Mouse (Mus musculus): Measurements from ENCODE around the gene Mier3.
"Not testable (repeated sequence)": the region's sequence is repeated elsewhere in the genome, so short reads cannot be mapped to it uniquely, and the experiment has no call there.

Gene Mier3

DNA sequence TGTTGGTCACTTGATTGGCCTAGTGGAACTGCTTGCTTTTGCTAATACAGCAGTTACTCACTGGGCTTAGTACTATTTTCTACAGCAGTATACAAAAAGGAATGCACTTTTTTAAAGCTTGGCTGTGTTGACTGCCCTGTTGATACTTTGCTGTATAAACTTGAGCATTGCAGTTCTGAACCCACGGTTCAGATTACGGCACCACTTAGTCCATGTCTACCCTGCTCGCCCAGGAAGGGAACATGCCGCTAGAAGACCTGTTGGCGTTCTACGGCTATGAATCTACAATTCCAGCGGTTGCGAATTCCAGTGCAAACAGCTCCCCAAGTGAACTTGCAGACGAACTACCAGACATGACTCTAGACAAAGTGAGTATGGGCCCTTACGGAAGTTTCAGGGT lies 22.6 kb downstream of the Mier3 start:
- no peak for DNase-seq (ENCODE audit: low read depth)

GRCm38 (mm10) chr13:111703952-111704351 lies 23.2 kb downstream of the Mier3 start:
- not testable (repeated sequence) for DNase-seq (ENCODE audit: low read depth)

DNA sequence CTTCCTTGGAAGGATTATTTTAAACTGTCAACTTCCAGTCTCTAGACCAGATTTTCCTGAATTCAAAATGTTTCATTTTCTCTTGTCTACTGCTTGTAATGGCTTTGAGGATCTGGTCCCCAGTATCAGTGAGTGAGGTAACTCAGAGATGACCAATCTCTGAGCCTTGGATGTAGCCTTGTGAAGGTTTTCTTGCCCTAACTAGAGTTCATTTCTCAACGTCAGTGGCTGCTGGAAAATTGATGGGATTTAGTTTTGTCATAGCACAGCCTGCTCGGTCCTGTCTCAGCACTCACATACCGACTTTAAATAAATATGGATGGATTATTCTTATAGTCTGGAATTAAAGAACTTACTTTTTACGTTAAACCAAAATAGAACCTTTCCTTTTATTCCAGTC lies 29.8 kb downstream of the Mier3 start:
- no peak for DNase-seq (ENCODE audit: low read depth)

DNA sequence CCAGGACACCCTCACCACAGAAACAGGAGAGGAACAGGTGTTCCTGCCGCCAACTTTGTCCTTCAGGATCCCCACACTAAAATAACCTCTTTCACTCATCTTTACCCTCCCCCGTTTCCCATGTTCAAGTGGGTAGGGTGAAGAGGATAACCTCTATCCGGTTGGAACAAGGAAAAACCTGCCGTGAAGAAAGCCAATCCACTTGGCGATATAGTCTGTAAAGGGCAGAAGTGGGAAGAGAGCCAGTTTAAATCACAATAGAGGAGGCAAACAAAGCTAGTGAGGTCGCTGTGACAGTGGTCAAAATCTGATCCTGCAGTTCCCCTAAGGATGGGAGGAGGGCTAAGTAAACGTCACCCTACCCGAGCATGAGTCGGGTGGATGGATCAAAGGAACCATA lies 38.9 kb downstream of the Mier3 start:
- DNase-seq (ENCODE audit: low read depth) = no peak

DNA sequence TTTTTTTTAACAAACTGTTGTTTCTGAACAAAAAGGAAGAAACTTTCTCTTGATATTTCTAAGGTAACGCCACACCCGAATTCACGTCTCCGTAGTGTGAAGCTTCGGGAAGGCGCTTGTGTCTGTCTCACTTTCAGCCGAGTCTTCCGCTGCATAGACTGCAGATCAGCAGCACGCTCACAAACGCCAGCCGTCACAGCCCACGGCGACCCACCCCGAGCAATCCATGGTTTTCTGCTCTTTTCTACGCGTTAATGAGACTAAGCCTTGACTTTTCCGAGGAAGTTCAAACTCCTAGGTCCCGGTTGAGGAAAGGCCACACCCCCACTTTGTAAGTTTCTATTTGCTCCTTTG lies 44.0 kb downstream of the Mier3 start:
- DNase-seq (ENCODE audit: low read depth) = no peak

- peak; percentile 98 for DNase-seq (ENCODE audit: low read depth)
Measured at GRCm38 (mm10) chr13:111725165-111726077, 44.6 kb downstream of the Mier3 start.

DNA sequence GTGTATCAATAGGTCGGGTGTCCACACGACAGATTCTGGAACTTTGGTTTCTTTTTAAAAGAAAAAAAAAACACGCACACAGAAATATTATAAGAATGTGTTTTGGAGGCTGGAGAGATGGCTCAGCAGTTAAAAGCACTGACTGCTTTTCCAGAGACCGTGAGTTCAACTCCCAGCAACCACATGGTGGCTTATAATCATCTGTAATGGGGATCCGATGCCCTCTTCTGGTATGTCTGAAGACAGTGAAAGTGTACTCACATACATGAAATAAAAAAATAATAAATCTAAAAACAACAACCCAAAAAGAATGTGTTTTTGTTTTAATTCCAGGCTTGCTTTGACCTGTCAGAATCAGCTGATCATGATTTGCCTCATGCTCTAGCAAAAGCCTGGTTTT lies 46.1 kb downstream of the Mier3 start:
- DNase-seq (ENCODE audit: low read depth) = no peak

GRCm38 (mm10) chr13:111741204-111741990 lies 60.6 kb downstream of the Mier3 start:
- DNase-seq (ENCODE audit: low read depth) = no peak

DNA sequence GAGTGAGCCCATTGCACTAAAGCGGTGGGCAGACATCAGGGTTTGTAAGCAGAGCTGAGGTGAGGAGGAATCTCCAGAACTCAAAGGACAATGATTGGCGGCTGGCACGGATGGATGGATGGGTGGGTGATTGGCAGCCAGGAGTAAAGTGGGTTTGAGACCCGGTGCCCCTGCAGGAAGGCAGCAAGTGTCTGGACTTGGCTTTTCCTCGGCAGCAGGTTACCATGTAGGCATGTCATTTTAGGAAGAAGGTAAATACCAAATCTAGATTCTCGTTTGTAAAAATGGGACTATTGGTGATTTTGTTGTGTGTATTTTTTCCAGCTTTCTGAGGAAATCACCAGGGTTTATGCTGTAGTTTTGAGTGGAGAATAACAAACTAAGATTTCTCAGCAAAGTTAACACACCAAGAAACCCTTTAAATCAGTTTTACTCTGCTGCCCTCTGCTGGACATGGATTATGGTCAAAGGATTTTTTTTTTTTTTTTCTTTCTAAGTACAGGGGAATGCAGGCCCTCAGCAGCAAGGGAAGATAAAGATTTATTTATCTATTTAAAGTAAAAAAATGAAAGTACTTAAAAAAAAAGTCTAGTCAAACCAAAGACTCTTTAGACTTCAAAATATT lies 61.3 kb downstream of the Mier3 start:
- DNase-seq (ENCODE audit: low read depth) = peak; percentile 90

DNA sequence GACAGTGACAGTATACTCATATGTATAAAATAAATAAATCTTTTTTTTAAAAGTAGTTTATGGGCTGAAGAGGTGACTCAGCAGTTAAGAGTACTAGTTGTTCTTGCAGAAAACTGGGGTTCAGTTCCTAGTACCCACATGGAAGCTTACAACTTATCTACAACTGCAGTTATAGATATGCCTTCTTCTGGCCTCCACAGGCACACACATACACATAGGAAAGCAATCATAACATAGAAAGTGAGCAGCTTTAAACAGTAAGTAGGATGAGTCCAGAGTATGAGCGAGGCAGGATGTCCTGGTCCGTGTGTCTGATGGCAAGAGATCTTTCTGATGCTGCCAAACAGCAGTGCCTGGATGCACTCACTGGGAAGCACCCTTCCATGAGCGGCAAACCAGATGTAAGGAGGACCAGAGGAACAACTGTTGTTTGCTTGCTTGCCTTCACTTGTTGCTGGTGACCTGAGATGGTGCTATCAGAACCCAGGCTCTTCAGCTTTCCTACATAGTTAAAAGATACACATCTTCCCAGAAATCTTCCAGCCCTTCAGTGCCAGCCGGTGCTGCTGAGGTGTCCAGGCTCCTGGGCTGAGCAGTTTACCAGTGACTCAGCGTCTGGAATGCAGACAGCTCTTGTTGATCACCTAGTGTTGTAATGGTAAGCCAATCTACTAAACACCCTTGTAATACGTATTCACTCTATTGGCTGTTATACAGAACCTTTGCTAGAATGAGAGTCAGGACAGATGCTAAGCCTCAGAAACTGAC lies 63.6 kb downstream of the Mier3 start:
- no peak for DNase-seq (ENCODE audit: low read depth)

- DNase-seq (ENCODE audit: low read depth) = no peak
Measured at GRCm38 (mm10) chr13:111745216-111745615, 64.4 kb downstream of the Mier3 start.

GRCm38 (mm10) chr13:111746831-111747230 lies 66.1 kb downstream of the Mier3 start:
- DNase-seq (ENCODE audit: low read depth) = no peak

DNA sequence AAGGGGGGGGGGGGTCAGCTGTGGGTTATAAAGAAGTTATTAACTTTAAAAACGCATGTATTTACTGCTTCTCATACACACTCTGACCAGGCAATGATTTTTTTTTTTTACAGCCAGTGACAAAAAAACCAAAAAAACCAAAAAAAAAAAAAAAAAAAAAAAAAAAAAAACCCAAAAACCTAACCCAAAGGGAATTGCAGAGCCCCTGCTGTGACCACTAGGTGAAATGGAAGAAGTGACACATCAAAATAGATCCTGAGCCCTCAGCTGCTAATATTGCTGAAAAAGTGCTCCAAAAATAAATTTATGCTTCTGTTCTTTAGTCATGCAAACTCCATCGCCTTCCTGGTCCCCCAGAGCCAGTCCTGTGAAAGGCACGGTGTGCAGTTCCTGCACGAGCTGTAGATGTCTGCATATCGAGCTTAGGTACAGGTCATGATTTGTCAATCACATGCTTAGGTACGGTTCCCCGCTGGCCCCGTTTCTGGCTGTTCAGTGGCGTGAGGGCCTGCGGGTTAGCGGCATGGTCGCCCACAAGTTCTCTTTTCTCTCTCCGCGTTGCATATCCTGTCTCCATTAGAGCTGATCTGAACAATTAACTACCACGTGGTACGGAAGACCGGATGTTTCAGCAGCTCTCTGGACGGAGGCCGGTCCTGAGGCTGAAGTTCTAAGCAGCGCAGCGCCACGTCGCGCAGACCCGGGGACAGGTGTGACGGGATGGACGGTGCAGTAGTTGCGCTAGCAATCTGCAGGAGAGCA lies 67.7 kb downstream of the Mier3 start:
- DNase-seq (ENCODE audit: low read depth) = no peak

GRCm38 (mm10) chr13:111753321-111753720 lies 72.5 kb downstream of the Mier3 start:
- no peak for DNase-seq (ENCODE audit: low read depth)

DNA sequence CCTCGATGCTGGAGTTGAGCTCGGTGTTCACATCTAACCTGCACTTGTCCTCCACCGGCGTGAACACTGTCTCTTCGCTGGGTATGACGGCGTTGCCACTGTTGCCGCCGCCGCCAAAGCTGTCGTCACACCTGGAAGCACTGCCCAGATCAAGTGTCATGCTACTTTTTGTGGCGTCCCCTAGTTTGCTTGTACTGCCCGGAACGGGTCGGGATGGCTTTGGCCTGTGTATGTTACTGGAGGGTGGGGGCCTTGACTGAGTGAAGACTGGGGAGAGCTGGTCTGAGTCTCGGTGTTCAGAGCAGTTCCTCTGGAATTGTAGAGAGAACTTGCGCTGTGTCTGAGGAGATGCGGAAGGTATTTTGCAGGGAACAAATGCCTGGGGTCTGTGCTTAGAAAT lies 74.6 kb downstream of the Mier3 start:
- DNase-seq (ENCODE audit: low read depth) = no peak

DNA sequence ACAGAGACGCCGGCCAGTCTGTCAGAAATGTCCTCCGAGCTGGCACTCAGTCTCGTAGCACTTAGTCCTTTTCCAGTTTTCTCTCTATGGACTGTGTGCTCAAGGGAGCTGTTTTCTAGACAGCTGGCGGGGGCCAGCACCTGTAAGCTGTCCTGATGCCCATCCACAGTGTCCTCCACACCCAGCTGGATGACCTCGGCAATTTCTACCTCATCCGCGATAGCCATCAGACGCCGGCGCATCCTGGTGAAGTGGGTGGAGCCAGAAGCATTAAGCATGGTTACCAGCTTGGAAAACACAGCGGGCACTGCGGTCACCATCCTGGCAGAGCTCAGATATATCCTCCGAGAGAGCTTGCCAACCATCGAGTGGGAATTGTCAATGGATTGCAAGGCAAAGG lies 75.2 kb downstream of the Mier3 start:
- no peak for DNase-seq (ENCODE audit: low read depth)

DNA sequence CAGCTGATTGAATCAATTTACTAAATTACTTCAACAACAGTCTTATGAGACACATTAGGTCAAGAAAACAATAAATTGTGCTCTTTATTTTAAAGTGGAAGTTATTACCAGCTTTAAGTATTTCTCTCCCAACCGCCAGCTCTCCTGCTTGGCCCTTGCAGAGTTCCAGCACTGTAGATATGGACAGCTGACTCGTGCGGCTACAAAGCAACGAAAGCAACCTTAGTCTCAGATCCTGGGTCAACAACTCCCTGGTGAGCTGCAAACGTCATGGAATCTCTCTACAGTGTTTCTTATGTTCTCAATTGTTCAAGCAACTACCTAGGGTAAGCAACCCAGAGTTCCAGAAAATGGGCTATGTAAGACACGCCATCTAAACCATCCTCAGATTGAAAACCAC lies 76.2 kb downstream of the Mier3 start:
- DNase-seq (ENCODE audit: low read depth) = no peak

GRCm38 (mm10) chr13:111762526-111762925 lies 81.7 kb downstream of the Mier3 start:
- DNase-seq (ENCODE audit: low read depth) = no peak
